Mouse (Mus musculus) intestine, embryonic 16.5 days (tissue): ENCODE results near the gene Snrnp70. TPM values are rescaled to one million over a fixed set of nuclear protein-coding genes. Genes with fewer than 3 reads are reported as not detected.
A peak's percentile ranks its signal among the peaks of the same experiment; 100 is the strongest.

Experiments used
- ATAC-seq: fragments of 200-750 bp; cut with Nextera tagmentation; 2 replicates; pipeline ENCODE4 v1.8.0; 2017; ENCODE audit warnings: moderate TSS enrichment, moderate library complexity
- H3K27ac ChIP-seq: fragments of 300-500 bp; sonication (generic); 2 replicates; pipeline ENCODE4 v1.5.1; 2014; ENCODE audit warnings: mild to moderate bottlenecking, low read length
- H3K27me3 ChIP-seq: fragments of 300-500 bp; sonication (generic); replicated peaks from 2 replicates; pipeline ENCODE4 v1.6.1; 2014; ENCODE audit warnings: low read length, control low read depth, mixed read lengths; ENCODE audit not compliant: control insufficient read depth, insufficient read depth
- H3K36me3 ChIP-seq: fragments of 300-500 bp; sonication (generic); 2 replicates; pipeline ENCODE4 v1.6.1; 2014; ENCODE audit warnings: low read length, control low read depth; ENCODE audit not compliant: control insufficient read depth, insufficient read depth
- H3K4me1 ChIP-seq: fragments of 300-500 bp; sonication (generic); 2 replicates; pipeline ENCODE4 v1.6.1; 2014; ENCODE audit warnings: low read length, control low read depth, mixed read lengths; ENCODE audit not compliant: control insufficient read depth, insufficient read depth
- H3K4me2 ChIP-seq: fragments of 300-500 bp; sonication (generic); 2 replicates; pipeline ENCODE4 v1.6.1; 2014; ENCODE audit warnings: low read depth, low read length, control low read depth
- H3K4me3 ChIP-seq: fragments of 300-500 bp; sonication (generic); 2 replicates; pipeline ENCODE4 v1.5.1; 2014; ENCODE audit warnings: mild to moderate bottlenecking, low read length
- H3K9ac ChIP-seq: fragments of 300-500 bp; sonication (generic); 2 replicates; pipeline ENCODE4 v1.6.1; 2014; ENCODE audit warnings: low read depth, low read length
- H3K9me3 ChIP-seq: fragments of 300-500 bp; sonication (generic); 2 replicates; pipeline ENCODE4 v1.6.1; 2016; ENCODE audit warnings: low read length, control low read depth; ENCODE audit not compliant: control insufficient read depth
- WGBS: fragments of 180-500 bp; shearing (Covaris S2); extraction: QIAGEN DNeasy Blood & Tissue Kit; methylation state at CpG from one replicate; pipeline ENCODE4 v1.1.7; 2014; 5-methylcytosine and 5-hydroxymethylcytosine counted together
- polyA plus RNA-seq: library from polyadenylated mRNA; unstranded; fragments of >200 nt; fragmentation: Nextera tagmentation; extraction: Ambion mirVana; gene quantifications from 2 replicates; pipeline ENCODE4 v1.2.1, GENCODE M21; 2015

Snrnp70 gene
- polyA plus RNA-seq, 1 experiment from 2014 or later, result 150 TPM

- peak overlapping the region; percentile 19 for H3K4me2 ChIP-seq
- 0 out of 2 replicates have a peak overlapping the region, but pooled peaks have one; percentile 24 for H3K9ac ChIP-seq
Measured at GRCm38 (mm10) chr7:45334605-45335004, 60.9 kb downstream of the Snrnp70 start.

GRCm38 (mm10) chr7:45333431-45333982 is 62.0 kb downstream of the Snrnp70 start, which contains the start of gene Trpm4:
TSS of gene Trpm4 (minus strand) at chr7:45333780.
- H3K36me3 ChIP-seq, result no peaks in the 10 kb centered on the region
- ATAC-seq, result peak; percentile 74
- no peaks in the 10 kb centered on the region for H3K9me3 ChIP-seq
- WGBS, result under 1% methylated on average over 38 of the region's 38 CpGs
- H3K4me1 ChIP-seq, result peaks cover 37% of the 10 kb centered on the region
- H3K4me2 ChIP-seq, result peak within 1 kb of the TSS; percentile 87
- H3K27me3 ChIP-seq, result no peaks in the 10 kb centered on the region
- peak within 1 kb of the TSS; percentile 67 for H3K4me3 ChIP-seq
- H3K9ac ChIP-seq, result peak within 1 kb of the TSS; percentile 78
- peak within 1 kb of the TSS; percentile 88 for H3K27ac ChIP-seq

More at GRCm38 (mm10) chr7:45334605-45335004, 60.9 kb downstream of the Snrnp70 start:
- H3K27ac ChIP-seq, result peak overlapping the region; percentile 37; the same call in 1 of the 2 replicates
- no peaks in the 10 kb centered on the region for H3K27me3 ChIP-seq
- no peaks in the 10 kb centered on the region for H3K9me3 ChIP-seq
- H3K36me3 ChIP-seq, result no peaks in the 10 kb centered on the region
- H3K4me3 ChIP-seq, result no peak overlapping the region
- WGBS, result 10% methylated on average over 3 of the region's 3 CpGs
- no peak for ATAC-seq
- peaks cover 45% of the 10 kb centered on the region for H3K4me1 ChIP-seq

- Histone ChIP-seq H3K4me1 (peaks cover 31% of the 10 kb centered on the region), H3K36me3 (no peaks in the 10 kb centered on the region), H3K9me3 (no peaks in the 10 kb centered on the region), H3K27me3 (no peaks in the 10 kb centered on the region), H3K27ac (peak overlapping the region; percentile 88), H3K4me2 (peak overlapping the region; percentile 87), H3K4me3 (peak overlapping the region; percentile 67), H3K9ac (peak overlapping the region; percentile 78)
- WGBS, result 1% methylated on average over 22 of the region's 22 CpGs
- ATAC-seq, result peak; percentile 73
Measured at GRCm38 (mm10) chr7:45332685-45333425, 62.7 kb downstream of the Snrnp70 start.

- Histone ChIP-seq H3K4me2 (no peak overlapping the region), H3K9ac (no peak overlapping the region), H3K27me3 (no peaks in the 10 kb centered on the region), H3K4me3 (no peak overlapping the region), H3K4me1 (peaks cover 25% of the 10 kb centered on the region), H3K9me3 (no peaks in the 10 kb centered on the region), H3K27ac (no peak overlapping the region), H3K36me3 (peaks cover 7% of the 10 kb centered on the region)
- ATAC-seq, result no peak
- WGBS, result 88% methylated on average over 6 of the region's 6 CpGs
Measured at GRCm38 (mm10) chr7:45331502-45331901, 64.0 kb downstream of the Snrnp70 start.

- Histone ChIP-seq H3K27ac (no peak overlapping the region), H3K4me1 (peaks cover 12% of the 10 kb centered on the region), H3K4me2 (no peak overlapping the region), H3K36me3 (peaks cover 22% of the 10 kb centered on the region), H3K9me3 (no peaks in the 10 kb centered on the region), H3K27me3 (no peaks in the 10 kb centered on the region), H3K4me3 (no peak overlapping the region), H3K9ac (no peak overlapping the region)
- ATAC-seq, result no peak
- 78% methylated on average over 13 of the region's 13 CpGs for WGBS
Measured at GRCm38 (mm10) chr7:45328841-45329475, 66.6 kb downstream of the Snrnp70 start.

Other genes with a start within 250 kb of the Snrnp70 start
- gene Pih1d1, start 241.4 kb downstream of the Snrnp70 start, polyA plus RNA-seq, result 90.9 and 96.5 TPM in 2 replicates
- gene Aldh16a1, start 241.2 kb downstream of the Snrnp70 start, polyA plus RNA-seq, result 106 and 110 TPM in 2 replicates
- gene Slc17a7, start 231.8 kb downstream of the Snrnp70 start, polyA plus RNA-seq, result 0.13 TPM in 1 of 2 replicates, not detected in the other
- gene Gfy, start 216.2 kb downstream of the Snrnp70 start, polyA plus RNA-seq, result not detected in 2 replicates
- not detected in 2 replicates for gene Pth2, start 214.7 kb downstream of the Snrnp70 start, polyA plus RNA-seq
- 0.44 and 0.62 TPM in 2 replicates for gene Ccdc155, start 190.8 kb downstream of the Snrnp70 start, polyA plus RNA-seq
- gene Dkkl1, start 183.6 kb downstream of the Snrnp70 start, polyA plus RNA-seq, result 0.86 and 1.3 TPM in 2 replicates
- 69.6 and 82.1 TPM in 2 replicates for gene Tead2, start 180.0 kb downstream of the Snrnp70 start, polyA plus RNA-seq
- 4.2 and 5.0 TPM in 2 replicates for gene Cd37, start 156.6 kb downstream of the Snrnp70 start, polyA plus RNA-seq
- not detected in 2 replicates for gene Slc6a16, start 154.7 kb downstream of the Snrnp70 start, polyA plus RNA-seq
- gene Slc6a21, start 118.2 kb downstream of the Snrnp70 start, polyA plus RNA-seq, result not detected in 2 replicates
- 33.4 and 36.3 TPM in 2 replicates for gene Trpm4, start 62.0 kb downstream of the Snrnp70 start, polyA plus RNA-seq
- gene Hrc, start 60.5 kb downstream of the Snrnp70 start, polyA plus RNA-seq, result 0.86 and 1.4 TPM in 2 replicates
- 10.3 and 12.0 TPM in 2 replicates for gene Ppfia3, start 28.7 kb downstream of the Snrnp70 start, polyA plus RNA-seq
- 1.2 and 2.7 TPM in 2 replicates for gene Lin7b, start 25.2 kb downstream of the Snrnp70 start, polyA plus RNA-seq
- gene Kcna7, start 9.9 kb upstream of the Snrnp70 start, polyA plus RNA-seq, result 0.11 TPM in 1 of 2 replicates, not detected in the other
- gene Ntf5, start 18.0 kb upstream of the Snrnp70 start, polyA plus RNA-seq, result 1.4 and 1.8 TPM in 2 replicates
- 0.28 TPM in 1 of 2 replicates, not detected in the other for gene Lhb, start 25.1 kb upstream of the Snrnp70 start, polyA plus RNA-seq
- 49.4 and 53.1 TPM in 2 replicates for gene Gys1, start 39.1 kb upstream of the Snrnp70 start, polyA plus RNA-seq
- gene Ruvbl2, start 42.4 kb upstream of the Snrnp70 start, polyA plus RNA-seq, result 121 and 134 TPM in 2 replicates
- gene Ftl1, start 64.1 kb upstream of the Snrnp70 start, polyA plus RNA-seq, result 7,117 and 7,555 TPM in 2 replicates
- 178 and 185 TPM in 2 replicates for gene Bax, start 71.2 kb upstream of the Snrnp70 start, polyA plus RNA-seq
- 0.78 and 0.93 TPM in 2 replicates for gene Tulp2, start 86.1 kb upstream of the Snrnp70 start, polyA plus RNA-seq
- not detected in 2 replicates for gene Gm45808, start 91.1 kb upstream of the Snrnp70 start, polyA plus RNA-seq
- gene Dhdh, start 93.1 kb upstream of the Snrnp70 start, polyA plus RNA-seq, result 1.9 and 2.2 TPM in 2 replicates
- 251 and 266 TPM in 2 replicates for gene Nucb1, start 114.7 kb upstream of the Snrnp70 start, polyA plus RNA-seq
- gene Ppp1r15a, start 130.5 kb upstream of the Snrnp70 start, polyA plus RNA-seq, result 17.3 and 19.1 TPM in 2 replicates
- 1.4 and 1.6 TPM in 2 replicates for gene Plekha4, start 130.6 kb upstream of the Snrnp70 start, polyA plus RNA-seq
- gene Hsd17b14, start 159.2 kb upstream of the Snrnp70 start, polyA plus RNA-seq, result 2.9 and 3.3 TPM in 2 replicates
- gene Bcat2, start 174.4 kb upstream of the Snrnp70 start, polyA plus RNA-seq, result 59.9 and 65.4 TPM in 2 replicates
- gene Fgf21, start 219.7 kb upstream of the Snrnp70 start, polyA plus RNA-seq, result 0.23 TPM in 1 of 2 replicates, not detected in the other
- 0.48 and 0.61 TPM in 2 replicates for gene Fut1, start 221.5 kb upstream of the Snrnp70 start, polyA plus RNA-seq
- gene Izumo1, start 226.1 kb upstream of the Snrnp70 start, polyA plus RNA-seq, result 0.07 and 0.15 TPM in 2 replicates
- 3.4 and 4.4 TPM in 2 replicates for gene Rasip1, start 231.7 kb upstream of the Snrnp70 start, polyA plus RNA-seq
- 5.0 and 6.3 TPM in 2 replicates for gene Mamstr, start 244.2 kb upstream of the Snrnp70 start, polyA plus RNA-seq